Mouse (Mus musculus): ENCODE measurements around the gene Rnf103. TPM values are rescaled to one million over a fixed set of nuclear protein-coding genes. Genes with fewer than 3 reads are reported as not detected.
A peak's percentile ranks its signal among the peaks of the same experiment; 100 is the strongest.
"Not testable (repeated sequence)": the region's sequence is repeated elsewhere in the genome, so short reads cannot be mapped to it uniquely, and the experiment has no call there.

The Rnf103 gene
- polyA plus RNA-seq, 1 experiment from 2014 or later, result 24.9 TPM

DNA sequence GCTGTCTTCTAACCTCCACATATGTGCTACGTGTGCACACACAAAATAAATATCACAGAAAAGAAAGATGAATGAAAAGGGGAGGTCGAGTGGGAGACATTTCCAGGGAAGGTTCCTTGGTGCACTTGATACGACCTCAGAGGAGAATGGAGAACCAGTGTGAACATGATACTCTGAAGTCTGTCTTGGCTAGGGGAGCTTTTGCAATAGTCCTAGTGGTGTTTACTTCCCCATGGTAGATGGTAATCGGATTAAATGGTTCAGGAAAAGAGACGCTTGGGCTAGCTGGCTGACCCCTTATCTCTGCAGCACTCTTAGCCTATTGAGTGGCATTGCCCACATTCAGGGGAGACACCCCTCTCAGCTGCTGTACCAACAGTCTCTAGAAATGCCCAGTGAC, 16.9 kb upstream of the Rnf103 start:
- H3K27ac ChIP-seq, result no peak overlapping the region
- no peaks in the 10 kb centered on the region for H3K36me3 ChIP-seq (replicated peaks)
- no peaks in the 10 kb centered on the region for H3K9me3 ChIP-seq
- no peak overlapping the region for H3K4me3 ChIP-seq
- no peak overlapping the region for H3K9ac ChIP-seq
- 74% methylated on average over 5 of the region's 5 CpGs for WGBS
- ATAC-seq (replicated peaks), result no peak
- no peak overlapping the region for H3K4me2 ChIP-seq
- no peaks in the 10 kb centered on the region for H3K27me3 ChIP-seq (replicated peaks)
- H3K4me1 ChIP-seq, result no peaks in the 10 kb centered on the region

DNA sequence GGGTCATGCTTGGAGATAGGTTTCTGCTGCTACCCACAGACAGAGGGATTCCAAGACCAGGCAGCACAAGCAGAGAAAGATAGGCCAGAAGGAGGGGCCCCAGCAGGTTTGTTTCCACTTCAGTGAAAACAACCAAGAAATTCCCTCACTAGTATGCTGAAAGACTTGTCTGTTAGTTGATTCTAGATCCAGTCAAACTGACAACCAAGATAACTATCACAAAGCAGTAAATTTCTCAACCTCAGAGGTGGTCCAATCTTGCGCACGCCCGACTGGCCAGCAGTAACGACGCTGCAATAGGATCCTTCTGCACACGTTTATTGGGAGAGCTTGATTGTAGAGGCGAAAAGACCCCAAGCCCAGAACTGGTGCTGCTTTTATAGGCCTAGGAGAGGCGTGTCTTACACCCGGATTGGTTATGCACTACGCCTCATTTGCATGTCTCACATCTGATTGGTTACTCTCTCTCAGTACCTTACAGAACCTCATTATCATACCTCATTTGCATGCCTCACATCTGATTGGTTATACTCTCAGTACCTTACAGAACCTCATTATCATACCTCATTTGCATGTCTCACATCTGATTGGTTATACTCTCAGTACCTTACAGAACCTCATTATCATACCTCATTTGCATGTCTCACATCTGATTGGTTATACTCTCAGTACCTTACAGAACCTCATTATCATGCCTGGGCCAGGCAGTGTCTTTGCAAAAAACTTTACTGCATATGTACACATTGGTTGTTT, 14.7 kb upstream of the Rnf103 start:
- not testable (repeated sequence) for H3K4me2 ChIP-seq; H3K27me3 ChIP-seq (replicated peaks); H3K36me3 ChIP-seq (replicated peaks); H3K4me3 ChIP-seq; ATAC-seq (replicated peaks); H3K9me3 ChIP-seq; H3K4me1 ChIP-seq; H3K9ac ChIP-seq; H3K27ac ChIP-seq
- 90% methylated on average over 10 of the region's 10 CpGs for WGBS

DNA sequence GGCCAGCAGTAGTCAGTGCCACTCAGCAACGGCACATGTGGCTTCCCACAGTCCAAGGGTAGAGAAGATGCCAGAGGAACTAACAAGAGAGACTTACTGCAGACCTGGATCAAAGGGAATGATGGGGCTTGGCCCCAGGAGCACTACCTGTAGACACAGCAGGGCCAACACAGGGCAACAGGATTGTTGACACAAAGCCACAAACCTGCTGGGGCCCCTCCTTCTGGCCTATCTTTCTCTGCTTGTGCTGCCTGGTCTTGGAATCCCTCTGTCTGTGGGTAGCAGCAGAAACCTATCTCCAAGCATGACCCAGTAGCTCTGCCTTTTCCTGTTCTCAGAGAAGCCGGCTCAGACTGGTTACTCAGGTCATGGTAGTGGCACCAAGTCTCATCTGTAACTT, 14.1 kb upstream of the Rnf103 start:
- H3K9me3 ChIP-seq; H3K4me3 ChIP-seq; H3K9ac ChIP-seq; H3K4me2 ChIP-seq; H3K27me3 ChIP-seq (replicated peaks); H3K4me1 ChIP-seq; ATAC-seq (replicated peaks); H3K27ac ChIP-seq; H3K36me3 ChIP-seq (replicated peaks): not testable (repeated sequence)
- 100% methylated on average over 2 of the region's 2 CpGs for WGBS

DNA sequence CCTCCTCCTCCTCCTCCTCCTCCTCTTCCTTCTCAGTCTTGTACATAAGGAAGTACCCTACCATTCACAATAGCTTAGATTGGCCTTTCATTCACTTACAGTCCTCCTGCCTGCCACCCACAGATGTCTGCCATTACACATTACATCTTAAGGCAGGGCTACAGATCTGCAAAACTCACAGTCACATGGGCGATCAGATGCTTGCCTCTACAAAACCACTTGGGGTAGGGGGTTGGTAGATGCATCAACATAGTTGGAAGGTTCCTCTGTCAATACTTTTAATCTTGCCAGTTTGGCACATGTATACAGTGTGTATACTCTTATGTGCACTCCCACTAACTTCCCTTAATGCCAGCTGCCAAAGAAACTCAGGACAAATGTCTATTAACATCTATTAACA, 13.6 kb upstream of the Rnf103 start:
- no peak overlapping the region for H3K27ac ChIP-seq
- H3K4me1 ChIP-seq, result no peaks in the 10 kb centered on the region
- WGBS, result 85% methylated on average over 1 of the region's 1 CpGs
- H3K9me3 ChIP-seq, result no peaks in the 10 kb centered on the region
- no peaks in the 10 kb centered on the region for H3K36me3 ChIP-seq (replicated peaks)
- ATAC-seq (replicated peaks), result no peak
- no peaks in the 10 kb centered on the region for H3K27me3 ChIP-seq (replicated peaks)
- no peak overlapping the region for H3K4me2 ChIP-seq
- H3K4me3 ChIP-seq, result no peak overlapping the region
- no peak overlapping the region for H3K9ac ChIP-seq

DNA sequence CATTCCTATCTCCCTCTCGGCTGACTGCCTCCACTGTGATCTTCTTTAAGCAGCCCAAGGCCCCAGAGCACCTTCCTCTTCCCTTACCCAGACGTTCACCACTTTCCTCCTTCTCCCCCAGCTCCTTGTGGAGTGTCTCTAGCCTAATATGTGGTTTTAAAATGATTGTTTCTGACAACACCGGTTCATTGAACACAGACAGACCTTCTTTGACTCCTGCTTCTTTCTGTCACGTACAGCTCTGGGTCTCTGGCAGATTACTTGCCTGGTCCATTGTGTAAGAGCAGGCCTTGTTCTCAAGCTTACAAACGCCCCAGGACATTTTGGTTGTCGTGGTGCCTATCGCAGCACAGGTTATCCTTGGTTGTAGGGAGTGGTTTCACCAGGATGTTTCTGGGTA, 12.6 kb upstream of the Rnf103 start:
- Histone ChIP-seq H3K4me3 (no peak overlapping the region), H3K27me3 (replicated peaks) (no peaks in the 10 kb centered on the region), H3K9me3 (no peaks in the 10 kb centered on the region), H3K36me3 (replicated peaks) (no peaks in the 10 kb centered on the region), H3K4me2 (no peak overlapping the region), H3K27ac (no peak overlapping the region), H3K4me1 (no peaks in the 10 kb centered on the region), H3K9ac (no peak overlapping the region)
- ATAC-seq (replicated peaks), result no peak
- WGBS, result 50% methylated on average over 7 of the region's 7 CpGs

DNA sequence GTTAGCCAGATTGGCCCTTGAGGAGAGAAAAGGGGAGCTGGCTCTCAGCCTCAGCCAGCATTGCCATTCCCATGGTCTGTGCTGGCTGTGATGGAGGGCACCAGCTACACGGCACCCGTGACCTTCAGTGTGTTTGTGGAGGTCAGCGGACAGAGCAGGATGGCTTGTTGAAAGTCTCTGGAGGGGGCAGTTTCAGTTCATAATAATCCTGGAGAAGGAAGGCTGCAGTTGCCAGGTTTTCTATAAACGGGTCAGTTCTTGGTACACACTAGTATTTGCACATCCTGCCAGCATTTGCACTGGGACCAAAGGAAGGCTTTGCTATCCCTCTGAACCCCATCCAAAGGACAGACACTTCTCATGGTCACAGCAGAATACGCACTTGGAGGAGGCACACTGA, 8.4 kb upstream of the Rnf103 start:
- Histone ChIP-seq H3K4me3 (no peak overlapping the region), H3K9me3 (no peaks in the 10 kb centered on the region), H3K4me2 (no peak overlapping the region), H3K36me3 (replicated peaks) (no peaks in the 10 kb centered on the region), H3K27ac (no peak overlapping the region), H3K9ac (no peak overlapping the region), H3K4me1 (no peaks in the 10 kb centered on the region), H3K27me3 (replicated peaks) (no peaks in the 10 kb centered on the region)
- WGBS, result 87% methylated on average over 5 of the region's 5 CpGs
- ATAC-seq (replicated peaks), result no peak

DNA sequence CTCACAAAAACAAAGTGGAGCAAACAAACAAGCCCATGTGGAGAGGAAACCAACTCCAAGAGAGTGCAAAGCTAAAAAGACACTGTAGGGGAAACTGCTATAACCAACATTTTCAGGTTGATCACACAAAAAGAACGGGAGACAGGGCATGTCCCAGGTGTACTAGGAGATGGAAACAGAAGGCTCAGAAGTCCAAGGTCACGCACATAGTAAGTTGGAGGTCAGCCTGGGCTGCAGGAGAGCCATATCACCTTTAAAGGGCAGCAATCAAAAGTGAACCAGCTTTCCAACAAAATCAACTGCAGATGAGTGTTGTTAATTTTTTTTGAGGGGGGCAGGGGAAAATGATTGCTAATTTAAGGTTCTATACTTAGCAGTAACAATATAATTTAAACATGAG, 7.5 kb upstream of the Rnf103 start:
- no peak overlapping the region for H3K27ac ChIP-seq
- no peak for ATAC-seq (replicated peaks)
- no peak overlapping the region for H3K4me3 ChIP-seq
- no peak overlapping the region for H3K4me2 ChIP-seq
- H3K9ac ChIP-seq, result no peak overlapping the region
- H3K27me3 ChIP-seq (replicated peaks), result no peaks in the 10 kb centered on the region
- H3K4me1 ChIP-seq, result no peaks in the 10 kb centered on the region
- H3K36me3 ChIP-seq (replicated peaks), result no peaks in the 10 kb centered on the region
- H3K9me3 ChIP-seq, result no peaks in the 10 kb centered on the region
- 75% methylated on average over 2 of the region's 2 CpGs for WGBS

DNA sequence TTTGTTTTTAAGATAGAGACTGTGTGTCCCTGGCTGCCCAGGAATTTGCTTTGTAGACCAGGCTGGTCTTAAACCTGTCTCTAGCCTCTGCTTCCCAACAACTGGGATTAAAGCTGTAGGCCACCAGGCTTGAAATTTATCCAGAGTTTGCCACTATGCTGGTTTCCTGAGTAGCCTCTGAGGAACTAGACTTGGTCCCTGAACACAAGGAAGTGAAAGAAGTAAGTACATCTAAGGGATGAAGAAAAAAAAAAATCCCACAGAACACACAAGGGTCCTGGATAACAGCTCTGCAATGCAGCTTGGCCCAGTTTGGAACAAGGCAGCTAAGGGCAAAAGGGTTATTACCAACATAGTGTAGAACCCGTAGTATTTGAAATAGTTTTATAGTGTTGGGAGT, 6.8 kb upstream of the Rnf103 start:
- Histone ChIP-seq H3K27ac (no peak overlapping the region), H3K36me3 (replicated peaks) (no peaks in the 10 kb centered on the region), H3K4me3 (no peak overlapping the region), H3K4me2 (no peak overlapping the region), H3K9me3 (no peaks in the 10 kb centered on the region), H3K9ac (no peak overlapping the region), H3K4me1 (no peaks in the 10 kb centered on the region), H3K27me3 (replicated peaks) (no peaks in the 10 kb centered on the region)
- WGBS, result 79% methylated on average over 1 of the region's 1 CpGs
- ATAC-seq (replicated peaks), result no peak

DNA sequence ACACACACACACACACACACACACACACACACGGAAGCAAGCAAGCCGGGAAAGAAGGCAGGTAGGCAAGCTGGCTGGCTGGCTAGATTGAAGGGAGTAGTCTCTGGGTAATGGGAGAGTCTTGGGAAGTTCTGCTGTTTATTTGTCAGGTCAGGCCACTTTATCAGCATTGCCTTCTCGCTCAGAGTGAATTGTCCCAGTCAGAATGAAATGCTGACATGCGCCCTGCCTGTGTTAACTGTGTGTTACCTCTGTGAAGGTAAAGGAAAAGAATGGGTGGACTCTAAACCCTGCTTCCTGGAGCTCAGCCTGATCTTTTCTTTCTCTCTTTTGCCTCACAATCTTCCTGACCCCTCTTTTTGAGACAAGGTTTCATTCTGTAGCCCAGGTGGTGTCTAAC, 5.7 kb upstream of the Rnf103 start:
- 44% methylated on average over 4 of the region's 4 CpGs for WGBS
- no peak overlapping the region for H3K4me2 ChIP-seq
- no peak overlapping the region for H3K27ac ChIP-seq
- H3K9ac ChIP-seq, result no peak overlapping the region
- H3K36me3 ChIP-seq (replicated peaks), result no peaks in the 10 kb centered on the region
- H3K4me3 ChIP-seq, result no peak overlapping the region
- no peaks in the 10 kb centered on the region for H3K4me1 ChIP-seq
- H3K27me3 ChIP-seq (replicated peaks), result no peaks in the 10 kb centered on the region
- ATAC-seq (replicated peaks), result no peak
- H3K9me3 ChIP-seq, result no peaks in the 10 kb centered on the region

DNA sequence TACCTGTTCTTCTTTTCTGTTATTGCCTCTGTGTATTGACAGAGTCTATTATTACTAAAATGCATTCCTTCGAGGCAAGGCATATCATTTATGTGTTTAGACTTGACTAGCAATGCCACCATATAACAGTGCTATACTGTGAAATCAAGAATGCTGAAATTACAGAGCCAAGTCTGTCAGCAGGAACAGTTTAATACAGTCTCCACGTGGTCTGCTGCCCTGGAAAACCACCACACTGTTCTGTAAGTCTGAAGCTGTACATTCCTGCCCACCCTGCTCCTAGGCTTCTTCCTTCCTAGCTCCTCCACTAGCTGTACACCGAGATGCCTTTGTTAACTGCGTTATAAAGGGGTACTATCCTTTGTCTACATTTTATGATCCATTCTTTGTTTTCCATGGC, 1.6 kb upstream of the Rnf103 start:
- WGBS, result 74% methylated on average over 4 of the region's 4 CpGs
- Histone ChIP-seq H3K4me2 (no peak overlapping the region), H3K9me3 (no peaks in the 10 kb centered on the region), H3K27me3 (replicated peaks) (no peaks in the 10 kb centered on the region), H3K27ac (no peak overlapping the region), H3K4me1 (peaks cover 17% of the 10 kb centered on the region), H3K9ac (no peak overlapping the region), H3K4me3 (no peak overlapping the region), H3K36me3 (replicated peaks) (no peaks in the 10 kb centered on the region)
- no peak for ATAC-seq (replicated peaks)

DNA sequence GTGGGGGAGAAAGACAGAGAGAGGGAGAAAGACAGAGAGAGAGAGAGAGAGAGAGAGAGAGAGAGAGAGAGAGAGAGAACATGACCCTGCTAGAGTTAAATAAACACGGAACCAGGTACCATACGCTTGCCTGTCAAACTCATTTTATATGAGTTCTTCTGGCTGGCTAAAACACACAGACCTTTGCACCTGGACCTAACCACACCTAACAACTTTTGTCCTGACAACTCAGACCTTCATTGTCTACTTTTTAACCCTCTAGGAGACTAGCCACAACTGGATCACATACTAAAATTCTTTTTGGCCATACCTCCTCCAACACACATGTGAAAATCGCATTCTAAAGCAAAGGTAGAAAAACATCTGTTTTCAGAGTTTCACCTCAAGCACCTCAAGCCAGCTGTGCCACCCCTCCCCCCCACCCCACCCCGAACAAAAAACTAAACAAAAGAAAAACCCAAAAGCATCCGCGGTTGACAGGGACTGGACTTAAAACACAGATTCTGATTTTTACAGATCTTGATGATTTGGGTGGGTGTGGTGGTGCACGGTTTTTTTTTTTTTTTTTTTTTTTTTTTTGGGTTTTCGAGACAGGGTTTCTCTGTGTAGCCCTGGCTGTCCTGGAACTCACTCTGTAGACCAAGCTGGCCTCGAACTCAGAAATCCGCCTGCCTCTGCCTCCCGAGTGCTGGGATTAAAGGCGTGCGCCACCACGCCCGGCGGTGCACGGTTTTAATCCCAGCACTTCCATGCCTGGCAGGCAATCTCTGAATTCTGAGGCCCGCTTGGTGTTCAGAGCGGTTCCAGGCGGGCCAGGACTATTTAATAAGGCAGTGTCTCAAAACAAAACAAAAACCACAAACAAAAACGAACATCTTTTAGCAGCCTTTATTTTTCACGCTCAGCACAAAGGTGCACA, 679 bp upstream of the Rnf103 start:
- peak overlapping the region; percentile 88 for H3K4me3 ChIP-seq
- H3K27ac ChIP-seq, result peak overlapping the region; percentile 98
- peak overlapping the region; percentile 98 for H3K9ac ChIP-seq
- H3K36me3 ChIP-seq (replicated peaks), result no peaks in the 10 kb centered on the region
- no peaks in the 10 kb centered on the region for H3K27me3 ChIP-seq (replicated peaks)
- H3K4me1 ChIP-seq, result peaks cover 18% of the 10 kb centered on the region
- no peak for ATAC-seq (replicated peaks)
- H3K9me3 ChIP-seq, result no peaks in the 10 kb centered on the region
- H3K4me2 ChIP-seq, result peak overlapping the region; percentile 71
- 23% methylated on average over 21 of the region's 22 CpGs for WGBS

DNA sequence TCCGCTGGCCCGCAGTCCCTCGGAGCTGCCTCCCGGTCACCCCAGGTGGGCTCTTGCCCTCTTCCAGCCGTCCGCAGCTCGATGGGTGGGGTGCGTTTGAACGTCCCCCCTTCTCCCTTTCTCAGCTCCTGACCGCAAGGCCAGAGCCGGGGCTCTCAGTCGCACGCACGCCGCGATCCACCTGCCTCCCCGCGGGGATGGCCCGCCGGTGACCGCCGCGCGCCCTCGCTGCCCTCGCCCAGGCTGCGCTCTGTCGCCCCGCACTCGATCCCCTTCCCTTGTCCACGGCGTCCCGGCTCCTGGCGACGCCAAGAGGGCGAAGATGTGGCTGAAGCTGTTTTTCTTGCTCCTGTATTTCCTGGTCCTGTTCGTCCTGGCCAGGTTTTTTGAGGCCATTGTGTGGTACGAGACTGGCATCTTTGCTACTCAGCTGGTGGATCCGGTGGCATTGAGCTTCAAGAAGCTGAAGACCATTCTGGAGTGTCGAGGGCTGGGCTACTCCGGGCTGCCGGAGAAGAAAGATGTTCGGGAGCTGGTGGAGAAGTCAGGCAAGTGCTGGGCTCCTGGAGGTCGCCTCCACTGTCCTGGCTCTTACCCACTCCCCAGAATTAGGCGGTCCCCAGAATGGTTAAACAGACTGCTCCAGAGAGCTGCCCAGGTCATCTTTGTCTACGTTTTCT, 787 bp downstream of the Rnf103 start:
- peak overlapping the region; percentile 71 for H3K4me2 ChIP-seq
- under 1% methylated on average over 44 of the region's 46 CpGs for WGBS
- no peaks in the 10 kb centered on the region for H3K27me3 ChIP-seq (replicated peaks)
- peak; percentile 57 for ATAC-seq (replicated peaks)
- H3K9me3 ChIP-seq, result no peaks in the 10 kb centered on the region
- H3K4me3 ChIP-seq, result peak overlapping the region; percentile 88
- 0 out of 2 replicates have a peak, but pooled peaks cover 2% of the 10 kb centered on the region for H3K36me3 ChIP-seq (replicated peaks)
- H3K27ac ChIP-seq, result peak overlapping the region; percentile 98
- peaks cover 18% of the 10 kb centered on the region for H3K4me1 ChIP-seq
- peak overlapping the region; percentile 98 for H3K9ac ChIP-seq

All from midbrain, embryonic 15.5 days (tissue).